Mouse (Mus musculus) olfactory bulb, adult 2 months (tissue): ENCODE results near the gene Cript.

Experiments used
- CTCF ChIP-seq: fragments of 200-500 bp; IDR thresholded peaks from 2 replicates; pipeline ENCODE4 v1.5.1; 2012; ENCODE audit warnings: low read depth, mild to moderate bottlenecking, low read length, moderate library complexity; ENCODE audit not compliant: insufficient read depth
- POLR2A ChIP-seq: fragments of 200-500 bp; IDR thresholded peaks from 2 replicates; pipeline ENCODE4 v1.6.1; 2012; ENCODE audit warnings: mild to moderate bottlenecking, low read depth, low read length, moderate library complexity; ENCODE audit not compliant: insufficient read depth

- TF ChIP-seq CTCF, result no peak
- no peak for TF ChIP-seq POLR2A
Measured at GRCm38 (mm10) chr17:87049696-87050095, 24.3 kb downstream of the Cript start.
